Mouse (Mus musculus) lung, embryonic 14.5 days (tissue): Measurements from ENCODE around the gene Trmu. TPM values are rescaled to one million over a fixed set of nuclear protein-coding genes. Genes with fewer than 3 reads are reported as not detected.

ENCODE experiments used
- ATAC-seq: fragments of 200-750 bp; cut with Nextera tagmentation; 2 replicates; pipeline ENCODE4 v1.8.0; 2017; ENCODE audit warnings: mild to moderate bottlenecking, moderate TSS enrichment, moderate library complexity; ENCODE audit not compliant: insufficient read depth
- DNase-seq: peaks from one replicate; pipeline ENCODE4 v3.0.0-alpha.2; 2015
- H3K27ac ChIP-seq: fragments of 300-500 bp; sonication (generic); 2 replicates; pipeline ENCODE4 v1.5.1; 2014; ENCODE audit warnings: low read depth, mild to moderate bottlenecking, moderate library complexity
- H3K27me3 ChIP-seq: fragments of 300-500 bp; sonication (generic); 2 replicates; pipeline ENCODE4 v1.6.1; 2014; ENCODE audit warnings: low read length, control low read depth; ENCODE audit not compliant: insufficient read depth
- H3K36me3 ChIP-seq: fragments of 300-500 bp; sonication (generic); 2 replicates; pipeline ENCODE4 v1.6.1; 2014; ENCODE audit warnings: control low read depth; ENCODE audit not compliant: insufficient read depth
- H3K4me1 ChIP-seq: fragments of 300-500 bp; sonication (generic); 2 replicates; pipeline ENCODE4 v1.6.1; 2014; ENCODE audit warnings: antibody characterized with exemption, control low read depth; ENCODE audit not compliant: insufficient read depth
- H3K4me2 ChIP-seq: fragments of 300-500 bp; sonication (generic); 2 replicates; pipeline ENCODE4 v1.6.1; 2014; ENCODE audit warnings: mild to moderate bottlenecking
- H3K4me3 ChIP-seq: fragments of 300-500 bp; sonication (generic); 2 replicates; pipeline ENCODE4 v1.5.1; 2014; ENCODE audit warnings: low read depth, low read length
- H3K9ac ChIP-seq: fragments of 300-500 bp; sonication (generic); 2 replicates; pipeline ENCODE4 v1.6.1; 2014
- H3K9me3 ChIP-seq: fragments of 300-500 bp; sonication (generic); 2 replicates; pipeline ENCODE4 v1.6.1; 2016; ENCODE audit warnings: low read depth, low read length, control low read depth
- CTCF ChIP-seq: IDR thresholded peaks from 2 replicates; pipeline ENCODE4 v1.5.1; 2016; ENCODE audit warnings: antibody characterized with exemption, low read depth
- WGBS: fragments of 180-500 bp; shearing (Covaris S2); extraction: QIAGEN DNeasy Blood & Tissue Kit; methylation state at CpG from one replicate; pipeline ENCODE4 v1.1.7; 2014; 5-methylcytosine and 5-hydroxymethylcytosine counted together
- polyA plus RNA-seq: library from polyadenylated mRNA; unstranded; fragments of >200 nt; fragmentation: Nextera tagmentation; extraction: Ambion mirVana; gene quantifications from 2 replicates; pipeline ENCODE4 v1.2.1, GENCODE M21; 2014

Gene Trmu
- polyA plus RNA-seq, 1 experiment from 2014 or later = 36.9 TPM

GRCm38 (mm10) chr15:85935627-85936049, 56.5 kb downstream of the Trmu start:
- no peak overlapping the region for H3K27ac ChIP-seq
- peaks cover 6% of the 10 kb centered on the region for H3K36me3 ChIP-seq
- DNase-seq (peak; percentile 68), ATAC-seq (peak; percentile 85)
- no peak for TF ChIP-seq CTCF
- no peak overlapping the region for H3K4me2 ChIP-seq
- H3K4me3 ChIP-seq = no peak overlapping the region
- no peak overlapping the region for H3K9ac ChIP-seq
- peaks cover 5% of the 10 kb centered on the region; the same call in 1 of the 2 replicates for H3K4me1 ChIP-seq
- 16% methylated on average over 5 of the region's 5 CpGs for WGBS
- H3K27me3 ChIP-seq = no peaks in the 10 kb centered on the region
- H3K9me3 ChIP-seq = no peaks in the 10 kb centered on the region

Other genes with a start within 250 kb of the Trmu start
- gene Ppara, start 144.3 kb upstream of the Trmu start, polyA plus RNA-seq = 2.7 and 3.3 TPM in 2 replicates
- gene Cdpf1, start 67.6 kb upstream of the Trmu start, polyA plus RNA-seq = 26.8 and 31.2 TPM in 2 replicates
- 0.20 and 0.24 TPM in 2 replicates for gene Pkdrej, start 57.6 kb upstream of the Trmu start, polyA plus RNA-seq
- 3.4 and 4.1 TPM in 2 replicates for gene Ttc38, start 47.0 kb upstream of the Trmu start, polyA plus RNA-seq
- 35.4 and 36.2 TPM in 2 replicates for gene Gtse1, start 19.6 kb upstream of the Trmu start, polyA plus RNA-seq
- gene Celsr1, start 154.5 kb downstream of the Trmu start, polyA plus RNA-seq = 9.0 and 9.9 TPM in 2 replicates
- 8.6 and 9.8 TPM in 2 replicates for gene Gramd4, start 178.4 kb downstream of the Trmu start, polyA plus RNA-seq